Mouse (Mus musculus) G1E (cell line): ENCODE measurements around the gene Tet2.

Experiments used
- CTCF ChIP-seq: IDR thresholded peaks from 2 replicates; pipeline ENCODE4 v1.5.1; 2012; ENCODE audit warnings: low read depth, low read length, inconsistent platforms, mixed read lengths
- TAL1 ChIP-seq: conservative IDR thresholded peaks from 2 replicates; pipeline ENCODE4 v1.6.1; 2012; ENCODE audit warnings: low read depth, low read length, inconsistent platforms, mixed read lengths

DNA sequence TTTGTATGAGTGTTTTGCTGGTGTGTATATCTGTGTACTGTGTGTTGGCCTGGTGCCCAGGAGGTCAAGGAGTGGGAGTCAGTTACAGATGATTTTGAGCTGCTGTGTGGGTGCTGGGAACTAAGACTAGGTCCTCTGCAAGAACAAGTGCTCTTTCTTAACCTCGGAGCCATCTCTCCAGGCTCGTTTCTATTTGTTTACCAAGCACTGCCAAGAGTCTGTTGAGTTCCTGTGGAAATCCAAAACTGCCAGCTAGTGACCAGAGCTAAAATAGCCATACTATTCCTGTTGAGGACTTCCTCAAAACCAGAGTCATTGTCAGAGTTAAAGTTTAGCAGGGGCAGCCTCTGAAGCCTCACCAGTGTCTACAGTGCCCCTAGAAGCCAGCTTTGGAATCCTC is 1.9 kb upstream of the Tet2 start:
- no peak for TF ChIP-seq CTCF
- TF ChIP-seq TAL1 = no peak
